Mouse (Mus musculus) CH12.LX (cell line): ENCODE data around the gene Otop3.

ENCODE experiments used
- HCFC1 ChIP-seq: IDR thresholded peaks from 2 replicates; pipeline ENCODE4 v1.6.1; 2012; ENCODE audit warnings: low read depth, mild to moderate bottlenecking, inconsistent platforms, low read length, improper control_type of control experiment
- USF1 ChIP-seq: IDR thresholded peaks from 2 replicates; pipeline ENCODE4 v1.6.1; 2014; ENCODE audit warnings: low read depth, mild to moderate bottlenecking, inconsistent platforms, low read length, improper control_type of control experiment
- ZMIZ1 ChIP-seq: IDR thresholded peaks from 2 replicates; pipeline ENCODE4 v1.6.1; 2012; ENCODE audit warnings: low read depth, mild to moderate bottlenecking, inconsistent platforms, low read length, improper control_type of control experiment
- ZNF384 ChIP-seq: IDR thresholded peaks from 2 replicates; pipeline ENCODE4 v1.6.1; 2012; ENCODE audit warnings: low read depth, low read length, improper control_type of control experiment, inconsistent platforms

GRCm38 (mm10) chr11:115289885-115290284 lies 44.6 kb upstream of the Otop3 start:
- TF ChIP-seq ZMIZ1: no peak
- TF ChIP-seq HCFC1: no peak
- no peak for TF ChIP-seq USF1
- TF ChIP-seq ZNF384: no peak
